Mouse (Mus musculus) midbrain, embryonic 10.5 days (tissue): ENCODE measurements around the gene Ccdc188. TPM values are rescaled to one million over a fixed set of nuclear protein-coding genes. Genes with fewer than 3 reads are reported as not detected.

Experiments used
- DNase-seq: peaks from one replicate; pipeline ENCODE4 v3.0.0-alpha.2; 2017; ENCODE audit warnings: low spot score
- H3K27ac ChIP-seq: fragments of 300-500 bp; sonication (generic); replicated peaks from 2 replicates; pipeline ENCODE4 v1.5.1; 2016; ENCODE audit warnings: mild to moderate bottlenecking
- H3K27me3 ChIP-seq: fragments of 300-500 bp; sonication (generic); 2 replicates; pipeline ENCODE4 v1.6.1; 2016; ENCODE audit warnings: low read depth, mild to moderate bottlenecking; ENCODE audit not compliant: poor library complexity, severe bottlenecking
- H3K36me3 ChIP-seq: fragments of 300-500 bp; sonication (generic); 2 replicates; pipeline ENCODE4 v1.6.1; 2016; ENCODE audit warnings: mild to moderate bottlenecking, moderate library complexity
- H3K4me1 ChIP-seq: fragments of 300-500 bp; sonication (generic); 2 replicates; pipeline ENCODE4 v1.6.1; 2016
- H3K4me3 ChIP-seq: fragments of 300-500 bp; sonication (generic); 2 replicates; pipeline ENCODE4 v1.5.1; 2016; ENCODE audit warnings: mild to moderate bottlenecking, moderate library complexity
- H3K9me3 ChIP-seq: fragments of 300-500 bp; sonication (generic); replicated peaks from 2 replicates; pipeline ENCODE4 v1.6.1; 2016; ENCODE audit warnings: mild to moderate bottlenecking
- WGBS: fragments of 180-500 bp; shearing (Covaris S2); methylation state at CpG from one replicate; pipeline ENCODE4 v1.1.7; 2016; 5-methylcytosine and 5-hydroxymethylcytosine counted together
- polyA plus RNA-seq: library from polyadenylated mRNA; unstranded; fragments of >200 nt; fragmentation: Nextera tagmentation; extraction: Ambion mirVana; gene quantifications from 2 replicates; pipeline ENCODE4 v1.2.1, GENCODE M21; 2016

The Ccdc188 gene
- polyA plus RNA-seq = not detected in 2 replicates

- 90% methylated on average over 4 of the region's 4 CpGs for WGBS
- no peaks in the 10 kb centered on the region for H3K27me3 ChIP-seq
- no peak for DNase-seq
- H3K4me3 ChIP-seq = no peak within 1 kb of the TSS
- H3K9me3 ChIP-seq = no peaks in the 10 kb centered on the region
- peaks cover 16% of the 10 kb centered on the region for H3K36me3 ChIP-seq
- peaks cover 58% of the 10 kb centered on the region for H3K4me1 ChIP-seq
- H3K27ac ChIP-seq = peak within 1 kb of the TSS; percentile 42
These were observed at the start of gene Ccdc188 for GRCm38 (mm10) chr16:18217579-18217978. TSS of gene Ccdc188 (plus strand) at chr16:18217879.

GRCm38 (mm10) chr16:18169156-18169555, 48.5 kb upstream of the Ccdc188 start:
- no peak for DNase-seq
- Histone ChIP-seq H3K4me1 (peaks cover 30% of the 10 kb centered on the region), H3K9me3 (no peaks in the 10 kb centered on the region), H3K27me3 (peaks cover 9% of the 10 kb centered on the region; the same call in 1 of the 2 replicates), H3K27ac (no peak overlapping the region), H3K36me3 (no peaks in the 10 kb centered on the region), H3K4me3 (no peak overlapping the region)
- 84% methylated on average over 5 of the region's 5 CpGs for WGBS

GRCm38 (mm10) chr16:18169776-18170175, 47.9 kb upstream of the Ccdc188 start:
- H3K27ac ChIP-seq = no peak overlapping the region
- DNase-seq = no peak
- no peaks in the 10 kb centered on the region for H3K9me3 ChIP-seq
- H3K4me1 ChIP-seq = peaks cover 24% of the 10 kb centered on the region
- peaks cover 11% of the 10 kb centered on the region for H3K27me3 ChIP-seq
- H3K36me3 ChIP-seq = no peaks in the 10 kb centered on the region
- WGBS = 85% methylated on average over 3 of the region's 3 CpGs
- H3K4me3 ChIP-seq = no peak overlapping the region

- Histone ChIP-seq H3K36me3 (no peaks in the 10 kb centered on the region), H3K27me3 (peaks cover 25% of the 10 kb centered on the region), H3K27ac (no peak overlapping the region), H3K4me1 (peaks cover 29% of the 10 kb centered on the region), H3K4me3 (no peak overlapping the region), H3K9me3 (no peaks in the 10 kb centered on the region)
- peak; percentile 80 for DNase-seq
- WGBS = 11% methylated on average over 7 of the region's 7 CpGs
These were observed 45.3 kb upstream of the Ccdc188 start for GRCm38 (mm10) chr16:18172266-18172855.

GRCm38 (mm10) chr16:18173231-18173630, 44.4 kb upstream of the Ccdc188 start:
- Histone ChIP-seq H3K27ac (no peak overlapping the region), H3K27me3 (peaks cover 32% of the 10 kb centered on the region), H3K9me3 (no peaks in the 10 kb centered on the region), H3K4me3 (no peak overlapping the region), H3K4me1 (peaks cover 29% of the 10 kb centered on the region), H3K36me3 (no peaks in the 10 kb centered on the region)
- DNase-seq = no peak
- WGBS = 82% methylated on average over 9 of the region's 9 CpGs

- Histone ChIP-seq H3K27ac (0 out of 2 replicates have a peak overlapping the region, but pooled peaks have one; percentile 13), H3K4me1 (peaks cover 31% of the 10 kb centered on the region), H3K27me3 (peaks cover 32% of the 10 kb centered on the region), H3K36me3 (no peaks in the 10 kb centered on the region), H3K4me3 (no peak overlapping the region), H3K9me3 (no peaks in the 10 kb centered on the region)
- DNase-seq = no peak
- 66% methylated on average over 11 of the region's 11 CpGs for WGBS
These were observed 43.9 kb upstream of the Ccdc188 start for GRCm38 (mm10) chr16:18173788-18174187.

GRCm38 (mm10) chr16:18175817-18176541, 41.7 kb upstream of the Ccdc188 start:
- no peaks in the 10 kb centered on the region for H3K36me3 ChIP-seq
- WGBS = 65% methylated on average over 6 of the region's 6 CpGs
- no peaks in the 10 kb centered on the region for H3K9me3 ChIP-seq
- DNase-seq = no peak
- H3K4me3 ChIP-seq = no peak overlapping the region
- H3K4me1 ChIP-seq = peaks cover 50% of the 10 kb centered on the region
- no peak overlapping the region for H3K27ac ChIP-seq
- H3K27me3 ChIP-seq = peaks cover 32% of the 10 kb centered on the region

GRCm38 (mm10) chr16:18176758-18177157, 40.9 kb upstream of the Ccdc188 start:
- 88% methylated on average over 4 of the region's 4 CpGs for WGBS
- H3K36me3 ChIP-seq = no peaks in the 10 kb centered on the region
- no peak for DNase-seq
- H3K4me1 ChIP-seq = peaks cover 58% of the 10 kb centered on the region
- peaks cover 32% of the 10 kb centered on the region for H3K27me3 ChIP-seq
- H3K9me3 ChIP-seq = no peaks in the 10 kb centered on the region
- no peak overlapping the region for H3K4me3 ChIP-seq
- H3K27ac ChIP-seq = no peak overlapping the region

- 16% methylated on average over 2 of the region's 2 CpGs for WGBS
- Histone ChIP-seq H3K27ac (peak overlapping the region; percentile 59), H3K36me3 (no peaks in the 10 kb centered on the region), H3K9me3 (no peaks in the 10 kb centered on the region), H3K4me1 (peaks cover 46% of the 10 kb centered on the region), H3K4me3 (no peak overlapping the region), H3K27me3 (peaks cover 37% of the 10 kb centered on the region)
- no peak for DNase-seq
These were observed 38.1 kb upstream of the Ccdc188 start for GRCm38 (mm10) chr16:18179591-18179990.

GRCm38 (mm10) chr16:18181398-18181797, 36.3 kb upstream of the Ccdc188 start:
- Histone ChIP-seq H3K27ac (no peak overlapping the region), H3K4me1 (peaks cover 33% of the 10 kb centered on the region), H3K4me3 (no peak overlapping the region), H3K9me3 (no peaks in the 10 kb centered on the region), H3K36me3 (no peaks in the 10 kb centered on the region), H3K27me3 (peaks cover 27% of the 10 kb centered on the region)
- no peak for DNase-seq
- 69% methylated on average over 10 of the region's 10 CpGs for WGBS

GRCm38 (mm10) chr16:18182766-18183165, 34.9 kb upstream of the Ccdc188 start:
- Histone ChIP-seq H3K4me1 (peaks cover 29% of the 10 kb centered on the region), H3K27ac (0 out of 2 replicates have a peak overlapping the region, but pooled peaks have one; percentile 9), H3K27me3 (peaks cover 18% of the 10 kb centered on the region), H3K36me3 (no peaks in the 10 kb centered on the region), H3K9me3 (no peaks in the 10 kb centered on the region), H3K4me3 (no peak overlapping the region)
- WGBS = 85% methylated on average over 8 of the region's 8 CpGs
- no peak for DNase-seq

- H3K9me3 ChIP-seq = no peaks in the 10 kb centered on the region
- peaks cover 9% of the 10 kb centered on the region for H3K4me1 ChIP-seq
- WGBS = 90% methylated on average over 8 of the region's 8 CpGs
- no peak overlapping the region for H3K27ac ChIP-seq
- no peak for DNase-seq
- no peak overlapping the region for H3K4me3 ChIP-seq
- peaks cover 15% of the 10 kb centered on the region for H3K27me3 ChIP-seq
- H3K36me3 ChIP-seq = no peaks in the 10 kb centered on the region
These were observed 31.8 kb upstream of the Ccdc188 start for GRCm38 (mm10) chr16:18185715-18186449.

- Histone ChIP-seq H3K27me3 (peaks cover 15% of the 10 kb centered on the region), H3K36me3 (no peaks in the 10 kb centered on the region), H3K4me3 (no peak overlapping the region), H3K4me1 (no peaks in the 10 kb centered on the region), H3K9me3 (no peaks in the 10 kb centered on the region), H3K27ac (no peak overlapping the region)
- no peak for DNase-seq
- WGBS = 87% methylated on average over 4 of the region's 4 CpGs
These were observed 30.9 kb upstream of the Ccdc188 start for GRCm38 (mm10) chr16:18186798-18187197.
